ENCODE assay signal across 1 mouse cellular context in genomic region chr11:32205058-32205873, GRCm38 (mm10).
A peak's percentile ranks its signal among the peaks of the same experiment; 100 is the strongest.
TF ChIP-seq lines count a peak whose summit lies in the region.

TSS of gene Snrnp25 (plus strand) at chr11:32205415.

TF ChIP-seq in CH12.LX, 34 proteins besides CTCF, POLR2A, EP300 and RAD21 (continued from another document):
- no peak; the same call in 1 of the 2 replicates for TF ChIP-seq ETS1 (conservative IDR thresholded peaks at IDR 0.05; ENCODE audit: low read depth, low read length)
- peak; percentile 93; the same call in 1 of the 2 replicates for TF ChIP-seq E2F4 (IDR thresholded peaks at IDR 0.05; ENCODE audit: insufficient replicate concordance, low read depth, low read length)
- no peak for TF ChIP-seq GABPA (IDR thresholded peaks at IDR 0.05; ENCODE audit: insufficient replicate concordance, low read depth, low read length)
- TF ChIP-seq SMC3 (IDR thresholded peaks at IDR 0.05; ENCODE audit: low read depth, low read length), result peak; percentile 63
- peak; percentile 98 for TF ChIP-seq SIN3A (IDR thresholded peaks at IDR 0.05; ENCODE audit: low read length)
- TF ChIP-seq RCOR1 (conservative IDR thresholded peaks at IDR 0.05; ENCODE audit: low read depth, low read length), result no peak; the same call in 1 of the 2 replicates
- TF ChIP-seq CHD1 (IDR thresholded peaks at IDR 0.05; ENCODE audit: low read depth, low read length), result no peak
- no peak for TF ChIP-seq MEF2A (IDR thresholded peaks at IDR 0.05; ENCODE audit: borderline replicate concordance, low read depth, low read length)
- peak; percentile 90 for TF ChIP-seq MAX (IDR thresholded peaks at IDR 0.05; ENCODE audit: low read length)
- peak; percentile 81 for TF ChIP-seq HCFC1 (IDR thresholded peaks at IDR 0.05; ENCODE audit: low read depth, low read length)
- TF ChIP-seq KAT2A (IDR thresholded peaks at IDR 0.05; ENCODE audit: insufficient replicate concordance, low read length), result peak; percentile 69; the same call in 1 of the 2 replicates
- no peak for TF ChIP-seq JUND (conservative IDR thresholded peaks at IDR 0.05; ENCODE audit: low read depth, low read length)
- TF ChIP-seq ZNF384 (IDR thresholded peaks at IDR 0.05; ENCODE audit: low read depth, low read length), result no peak
- TF ChIP-seq UBTF (IDR thresholded peaks at IDR 0.05; ENCODE audit: low read depth, low read length), result 0 out of 2 replicates have a peak, but pooled peaks have one; percentile 22
- no peak for TF ChIP-seq MAFK (IDR thresholded peaks at IDR 0.05; ENCODE audit: insufficient replicate concordance, low read length)
- TF ChIP-seq BHLHE40 (IDR thresholded peaks at IDR 0.05; ENCODE audit: low read depth, low read length), result peak; percentile 87
- peak; percentile 85 for TF ChIP-seq TCF12 (IDR thresholded peaks at IDR 0.05; ENCODE audit: low read depth, low read length)
- no peak for TF ChIP-seq JUN (IDR thresholded peaks at IDR 0.05; ENCODE audit: insufficient read depth, low read depth, low read length)
- peak; percentile 80 for TF ChIP-seq POLR2AphosphoS2 (IDR thresholded peaks at IDR 0.05; ENCODE audit: low read depth, low read length)
- TF ChIP-seq ZMIZ1 (IDR thresholded peaks at IDR 0.05; ENCODE audit: low read depth, low read length), result peak; percentile 96
- TF ChIP-seq ZC3H11A (IDR thresholded peaks at IDR 0.05; ENCODE audit: low read depth, low read length), result no peak
- peak; percentile 94 for TF ChIP-seq NELFE (IDR thresholded peaks at IDR 0.05; ENCODE audit: low read depth, low read length)
- peak; percentile 96 for TF ChIP-seq NRF1 (IDR thresholded peaks at IDR 0.05; ENCODE audit: low read depth, low read length)
